Mouse (Mus musculus) ZHBTc4 (cell line): ENCODE data around the gene Itm2b.
A peak's percentile ranks its signal among the peaks of the same experiment; 100 is the strongest.

Experiments
- DNase-seq: peaks from one replicate; pipeline ENCODE4 v3.0.0-alpha.2; 2011; ENCODE audit warnings: low read depth, low spot score

Gene Itm2b

GRCm38 (mm10) chr14:73324634-73325455, 60.2 kb downstream of the Itm2b start:
- peak; percentile 27 for DNase-seq

GRCm38 (mm10) chr14:73323965-73324364, 61.1 kb downstream of the Itm2b start:
- peak; percentile 9 for DNase-seq

- DNase-seq, result no peak
Measured at GRCm38 (mm10) chr14:73322142-73322541, 62.9 kb downstream of the Itm2b start.

GRCm38 (mm10) chr14:73316933-73317332, 68.2 kb downstream of the Itm2b start:
- no peak for DNase-seq

- DNase-seq, result no peak
Measured at GRCm38 (mm10) chr14:73313864-73314263, 71.2 kb downstream of the Itm2b start.

GRCm38 (mm10) chr14:73313396-73313795, 71.7 kb downstream of the Itm2b start:
- DNase-seq, result no peak

GRCm38 (mm10) chr14:73312909-73313308, 72.2 kb downstream of the Itm2b start:
- DNase-seq, result no peak
